Mouse (Mus musculus): ENCODE measurements around the gene Crot. TPM values are rescaled to one million over a fixed set of nuclear protein-coding genes. Genes with fewer than 3 reads are reported as not detected.
"Not testable (repeated sequence)": the region's sequence is repeated elsewhere in the genome, so short reads cannot be mapped to it uniquely, and the experiment has no call there.

Gene Crot
- polyA plus RNA-seq, 1 experiment from 2014 or later = 55.3 TPM

GRCm38 (mm10) chr5:8987925-8988324 lies 9.2 kb downstream of the Crot start:
- no peak overlapping the region for H3K27ac ChIP-seq
- no peak overlapping the region for H3K4me2 ChIP-seq (replicated peaks)
- no peak overlapping the region for H3K4me3 ChIP-seq (replicated peaks)
- H3K9ac ChIP-seq = no peak overlapping the region
- no peaks in the 10 kb centered on the region for H3K27me3 ChIP-seq (replicated peaks)
- H3K36me3 ChIP-seq = peaks cover 10% of the 10 kb centered on the region
- no peaks in the 10 kb centered on the region for H3K4me1 ChIP-seq (replicated peaks)
- no peak for ATAC-seq
- H3K9me3 ChIP-seq = no peaks in the 10 kb centered on the region
- WGBS = 96% methylated on average over 5 of the region's 5 CpGs

- Histone ChIP-seq H3K9me3 (no peaks in the 10 kb centered on the region), H3K4me3 (replicated peaks) (no peak overlapping the region), H3K36me3 (peaks cover 14% of the 10 kb centered on the region), H3K27me3 (replicated peaks) (no peaks in the 10 kb centered on the region), H3K4me1 (replicated peaks) (no peaks in the 10 kb centered on the region), H3K9ac (no peak overlapping the region), H3K27ac (no peak overlapping the region), H3K4me2 (replicated peaks) (no peak overlapping the region)
- WGBS = 87% methylated on average over 3 of the region's 3 CpGs
- no peak for ATAC-seq
Observed at GRCm38 (mm10) chr5:8985470-8985869, 11.7 kb downstream of the Crot start.

- Histone ChIP-seq H3K9ac (no peak overlapping the region), H3K4me3 (replicated peaks) (no peak overlapping the region), H3K4me1 (replicated peaks) (no peaks in the 10 kb centered on the region), H3K9me3 (no peaks in the 10 kb centered on the region), H3K27me3 (replicated peaks) (no peaks in the 10 kb centered on the region), H3K36me3 (no peaks in the 10 kb centered on the region), H3K4me2 (replicated peaks) (no peak overlapping the region), H3K27ac (no peak overlapping the region)
- no peak for ATAC-seq
Observed at GRCm38 (mm10) chr5:8974721-8975120, 22.4 kb downstream of the Crot start.

- no peak for ATAC-seq
- Histone ChIP-seq H3K4me3 (replicated peaks) (no peak overlapping the region), H3K27ac (no peak overlapping the region), H3K36me3 (no peaks in the 10 kb centered on the region), H3K9me3 (no peaks in the 10 kb centered on the region), H3K27me3 (replicated peaks) (no peaks in the 10 kb centered on the region), H3K4me1 (replicated peaks) (no peaks in the 10 kb centered on the region), H3K9ac (no peak overlapping the region), H3K4me2 (replicated peaks) (no peak overlapping the region)
- 95% methylated on average over 7 of the region's 7 CpGs for WGBS
Observed at GRCm38 (mm10) chr5:8972355-8972754, 24.8 kb downstream of the Crot start.

GRCm38 (mm10) chr5:8970694-8971093 lies 26.4 kb downstream of the Crot start:
- Histone ChIP-seq H3K27me3 (replicated peaks) (no peaks in the 10 kb centered on the region), H3K4me1 (replicated peaks) (no peaks in the 10 kb centered on the region), H3K36me3 (peaks cover 5% of the 10 kb centered on the region; the same call in 1 of the 2 replicates), H3K27ac (no peak overlapping the region), H3K4me3 (replicated peaks) (no peak overlapping the region), H3K9ac (no peak overlapping the region), H3K4me2 (replicated peaks) (no peak overlapping the region), H3K9me3 (no peaks in the 10 kb centered on the region)
- ATAC-seq = no peak
- WGBS = 94% methylated on average over 2 of the region's 2 CpGs

GRCm38 (mm10) chr5:8964487-8964886 lies 32.6 kb downstream of the Crot start:
- no peak overlapping the region for H3K4me3 ChIP-seq (replicated peaks)
- no peak overlapping the region for H3K27ac ChIP-seq
- ATAC-seq = no peak
- no peaks in the 10 kb centered on the region for H3K9me3 ChIP-seq
- 91% methylated on average over 5 of the region's 5 CpGs for WGBS
- H3K9ac ChIP-seq = no peak overlapping the region
- H3K27me3 ChIP-seq (replicated peaks) = no peaks in the 10 kb centered on the region
- H3K36me3 ChIP-seq = peaks cover 11% of the 10 kb centered on the region; the same call in 1 of the 2 replicates
- H3K4me2 ChIP-seq (replicated peaks) = no peak overlapping the region
- H3K4me1 ChIP-seq (replicated peaks) = no peaks in the 10 kb centered on the region

- Histone ChIP-seq H3K4me3 (replicated peaks) (no peak overlapping the region), H3K27ac (no peak overlapping the region), H3K36me3 (peaks cover 6% of the 10 kb centered on the region; the same call in 1 of the 2 replicates), H3K27me3 (replicated peaks) (no peaks in the 10 kb centered on the region), H3K9me3 (no peaks in the 10 kb centered on the region), H3K9ac (no peak overlapping the region), H3K4me1 (replicated peaks) (no peaks in the 10 kb centered on the region), H3K4me2 (replicated peaks) (no peak overlapping the region)
- 85% methylated on average over 4 of the region's 4 CpGs for WGBS
- ATAC-seq = no peak; the same call in 1 of the 2 replicates
Observed at GRCm38 (mm10) chr5:8960534-8960933, 36.6 kb downstream of the Crot start.

- no peak for ATAC-seq
- Histone ChIP-seq H3K9me3 (no peaks in the 10 kb centered on the region), H3K36me3 (no peaks in the 10 kb centered on the region), H3K27me3 (replicated peaks) (no peaks in the 10 kb centered on the region), H3K4me3 (replicated peaks) (no peak overlapping the region), H3K9ac (no peak overlapping the region), H3K4me2 (replicated peaks) (no peak overlapping the region), H3K4me1 (replicated peaks) (no peaks in the 10 kb centered on the region), H3K27ac (no peak overlapping the region)
- 86% methylated on average over 3 of the region's 3 CpGs for WGBS
Observed at GRCm38 (mm10) chr5:8955544-8955943, 41.6 kb downstream of the Crot start.

GRCm38 (mm10) chr5:8953660-8954059 lies 43.5 kb downstream of the Crot start:
- Histone ChIP-seq H3K4me1 (replicated peaks) (no peaks in the 10 kb centered on the region), H3K27ac (no peak overlapping the region), H3K4me3 (replicated peaks) (no peak overlapping the region), H3K27me3 (replicated peaks) (no peaks in the 10 kb centered on the region), H3K36me3 (no peaks in the 10 kb centered on the region), H3K9me3 (no peaks in the 10 kb centered on the region), H3K9ac (no peak overlapping the region), H3K4me2 (replicated peaks) (no peak overlapping the region)
- WGBS = 79% methylated on average over 2 of the region's 2 CpGs
- ATAC-seq = no peak

- no peaks in the 10 kb centered on the region for H3K27me3 ChIP-seq (replicated peaks)
- H3K9me3 ChIP-seq = no peaks in the 10 kb centered on the region
- H3K9ac ChIP-seq = no peak overlapping the region
- 76% methylated on average over 4 of the region's 4 CpGs for WGBS
- no peak overlapping the region for H3K27ac ChIP-seq
- H3K4me1 ChIP-seq (replicated peaks) = no peaks in the 10 kb centered on the region
- H3K36me3 ChIP-seq = no peaks in the 10 kb centered on the region
- no peak overlapping the region for H3K4me2 ChIP-seq (replicated peaks)
- no peak overlapping the region for H3K4me3 ChIP-seq (replicated peaks)
- peak; percentile 62 for ATAC-seq
Observed at GRCm38 (mm10) chr5:8947423-8948110, 49.6 kb downstream of the Crot start.

- H3K9me3 ChIP-seq = no peaks in the 10 kb centered on the region
- 83% methylated on average over 3 of the region's 3 CpGs for WGBS
Observed at GRCm38 (mm10) chr5:8943836-8944235, 53.3 kb downstream of the Crot start.

GRCm38 (mm10) chr5:8941266-8941665 lies 55.9 kb downstream of the Crot start:
- not testable (repeated sequence) for H3K36me3 ChIP-seq; H3K4me1 ChIP-seq (replicated peaks); H3K4me2 ChIP-seq (replicated peaks); H3K9me3 ChIP-seq; H3K9ac ChIP-seq; H3K4me3 ChIP-seq (replicated peaks); H3K27me3 ChIP-seq (replicated peaks); H3K27ac ChIP-seq; ATAC-seq
- no CpG with 5 or more reads among the region's 1 CpGs for WGBS

More at GRCm38 (mm10) chr5:8943836-8944235, 53.3 kb downstream of the Crot start:
- H3K27me3 ChIP-seq (replicated peaks) = no peaks in the 10 kb centered on the region
- no peak for ATAC-seq
- H3K27ac ChIP-seq = no peak overlapping the region
- no peaks in the 10 kb centered on the region for H3K4me1 ChIP-seq (replicated peaks)
- no peak overlapping the region for H3K4me2 ChIP-seq (replicated peaks)
- no peak overlapping the region for H3K9ac ChIP-seq
- H3K36me3 ChIP-seq = no peaks in the 10 kb centered on the region
- H3K4me3 ChIP-seq (replicated peaks) = no peak overlapping the region

- H3K4me3 ChIP-seq (replicated peaks) = no peak overlapping the region
- WGBS = 84% methylated on average over 7 of the region's 7 CpGs
- no peak overlapping the region for H3K9ac ChIP-seq
- H3K4me1 ChIP-seq (replicated peaks) = no peaks in the 10 kb centered on the region
- no peaks in the 10 kb centered on the region for H3K36me3 ChIP-seq
- H3K27me3 ChIP-seq (replicated peaks) = no peaks in the 10 kb centered on the region
- ATAC-seq = no peak
- no peak overlapping the region for H3K27ac ChIP-seq
- H3K4me2 ChIP-seq (replicated peaks) = no peak overlapping the region
- H3K9me3 ChIP-seq = no peaks in the 10 kb centered on the region
Observed at GRCm38 (mm10) chr5:8937965-8938364, 59.2 kb downstream of the Crot start.
